Mouse (Mus musculus) forelimb bud, embryonic 11.5 days (tissue): ENCODE results near the gene Adcy6.
"Not testable (repeated sequence)": the region's sequence is repeated elsewhere in the genome, so short reads cannot be mapped to it uniquely, and the experiment has no call there.

Experiments
- DNase-seq: peaks from one replicate; pipeline ENCODE4 v3.0.0-alpha.2; 2012; ENCODE audit warnings: low read depth, low spot score

Gene Adcy6

DNA sequence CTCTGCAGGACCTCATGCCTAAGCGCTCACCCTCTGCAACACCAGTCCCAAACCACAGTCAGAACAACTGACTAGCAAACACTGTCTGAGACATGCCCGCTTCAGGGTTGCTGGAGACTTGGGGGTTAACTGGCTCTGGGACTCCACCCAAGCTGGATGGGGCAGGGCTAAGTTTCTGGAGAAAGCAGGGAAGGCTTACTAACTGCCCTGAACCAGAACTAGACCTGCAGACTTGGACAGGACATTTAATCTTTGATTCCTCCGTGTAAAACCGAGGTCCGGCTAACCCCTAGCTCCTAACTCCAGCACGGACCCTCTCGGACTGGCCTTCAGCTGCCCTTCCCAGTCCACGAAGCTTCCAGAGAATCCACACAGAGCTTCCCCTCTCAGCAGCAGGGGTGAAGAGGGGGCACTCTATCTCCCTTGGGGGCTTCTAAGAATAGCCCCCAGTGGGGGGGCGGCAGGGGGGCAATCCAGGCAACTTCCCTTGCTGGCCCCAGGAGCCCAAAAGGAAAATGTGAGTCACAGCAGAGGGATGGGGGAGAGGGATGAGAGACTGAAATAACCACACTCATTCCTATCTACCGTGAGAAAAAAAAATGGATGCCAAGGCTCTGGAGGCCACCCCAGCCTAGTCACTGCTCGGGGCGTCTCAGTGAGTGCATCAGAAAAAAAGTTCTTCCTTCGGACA is 7.5 kb downstream of the Adcy6 start:
- DNase-seq, result no peak

DNA sequence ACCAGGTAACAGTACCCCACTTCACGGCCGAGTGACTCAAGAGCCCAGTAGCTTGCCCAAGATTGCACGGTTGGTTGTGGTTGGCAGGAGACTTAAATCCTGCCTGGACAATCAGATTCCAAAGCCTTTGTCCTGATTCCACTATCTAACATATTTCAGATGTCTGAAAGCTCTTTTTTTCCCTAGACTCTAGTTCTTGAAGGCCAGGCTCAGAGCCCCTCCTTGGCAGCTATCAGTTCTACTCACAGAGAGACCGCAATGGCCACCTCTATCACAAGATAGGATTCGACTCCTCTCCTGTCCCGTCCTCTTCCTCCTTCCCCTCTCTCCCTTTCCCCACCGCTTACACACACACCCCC is 8.1 kb downstream of the Adcy6 start:
- no peak for DNase-seq

DNA sequence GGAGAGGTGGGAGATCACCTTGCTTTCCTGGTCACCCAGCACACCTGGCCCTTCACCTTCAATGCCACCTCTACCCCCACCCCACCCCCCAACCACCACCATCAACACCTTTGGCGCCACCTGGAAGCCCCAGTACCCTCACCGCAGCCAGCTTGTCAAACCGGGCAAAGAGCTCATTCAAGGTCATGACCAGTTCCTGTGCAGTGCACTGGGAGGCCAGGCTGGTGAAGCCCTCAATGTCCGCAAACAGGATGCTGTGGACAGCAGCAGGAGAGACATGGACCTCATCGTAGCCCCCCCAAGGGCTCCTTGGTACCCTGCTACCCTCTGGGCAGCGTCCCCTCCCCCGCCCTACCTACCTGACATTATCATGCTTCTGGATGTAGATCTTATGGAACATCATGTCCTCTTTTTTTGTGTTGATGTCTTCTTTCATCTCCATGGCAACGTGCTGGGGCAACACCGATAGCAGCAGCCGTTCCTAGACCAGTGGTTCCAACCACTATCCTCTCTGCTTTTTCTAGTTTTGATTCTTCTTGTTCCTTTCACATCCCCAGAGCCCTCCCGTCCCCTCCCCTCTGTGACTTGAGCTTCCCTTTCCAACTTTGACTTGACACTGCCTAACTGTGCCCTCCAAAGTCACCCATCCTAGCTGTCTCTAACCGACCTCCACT is 9.7 kb downstream of the Adcy6 start:
- no peak for DNase-seq

DNA sequence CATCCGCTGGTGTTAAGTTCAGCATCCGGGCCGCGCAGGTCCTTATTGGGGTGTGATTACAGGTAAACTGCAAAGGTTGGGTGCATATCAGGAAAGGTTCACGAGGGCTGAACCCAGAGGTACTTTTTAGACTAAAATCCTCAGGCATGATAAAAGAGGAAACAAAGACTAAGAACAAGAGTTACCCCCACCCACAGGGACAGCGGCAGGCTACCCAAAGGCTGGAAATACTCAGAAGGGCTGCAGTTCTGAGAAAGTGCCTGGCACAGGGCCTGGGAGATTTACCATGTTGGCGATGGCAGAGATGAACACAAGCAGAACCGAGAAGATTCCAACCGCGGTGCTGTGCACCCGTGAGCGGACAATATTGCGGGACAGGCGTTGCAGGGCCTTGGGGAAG is 13.3 kb downstream of the Adcy6 start:
- no peak for DNase-seq

DNA sequence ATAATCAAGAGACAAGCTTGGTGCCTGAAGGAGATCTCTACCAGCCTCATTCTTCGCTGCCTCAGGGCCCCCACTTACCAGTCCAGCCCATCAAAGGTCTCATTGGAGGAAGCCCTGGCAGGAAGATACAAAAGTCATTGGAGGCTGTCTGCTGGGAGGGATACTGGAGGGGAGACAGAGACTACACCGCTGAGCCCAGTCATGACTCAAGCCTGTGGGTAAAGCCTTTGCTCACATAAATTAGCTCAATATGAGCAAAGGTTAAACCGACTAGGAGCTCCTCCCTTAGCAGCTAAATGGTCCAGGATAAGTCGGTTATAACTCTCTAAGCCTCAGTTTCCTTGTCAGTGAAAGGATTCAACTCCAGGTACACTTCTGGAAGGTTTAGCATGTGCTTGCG is 14.8 kb downstream of the Adcy6 start:
- DNase-seq, result no peak

DNA sequence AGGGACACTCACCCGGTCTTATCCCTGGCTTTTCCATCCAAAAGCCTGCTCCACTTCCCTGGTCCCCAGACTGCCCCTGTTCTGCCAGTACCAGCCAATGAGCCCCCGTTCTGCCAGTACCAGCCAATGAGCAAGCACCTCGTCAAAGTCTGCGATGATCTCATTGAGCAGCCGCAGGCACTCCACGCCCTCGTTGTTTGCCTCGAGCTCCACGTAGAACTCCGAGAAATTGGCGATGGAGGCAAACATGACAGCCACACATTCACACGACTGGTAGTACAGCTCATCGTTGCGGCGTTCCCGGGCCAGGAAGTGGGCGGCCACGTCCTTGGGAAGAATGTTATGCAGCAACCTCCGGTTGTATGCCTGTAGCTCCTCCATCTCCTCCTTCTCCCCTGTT is 15.7 kb downstream of the Adcy6 start:
- no peak for DNase-seq

DNA sequence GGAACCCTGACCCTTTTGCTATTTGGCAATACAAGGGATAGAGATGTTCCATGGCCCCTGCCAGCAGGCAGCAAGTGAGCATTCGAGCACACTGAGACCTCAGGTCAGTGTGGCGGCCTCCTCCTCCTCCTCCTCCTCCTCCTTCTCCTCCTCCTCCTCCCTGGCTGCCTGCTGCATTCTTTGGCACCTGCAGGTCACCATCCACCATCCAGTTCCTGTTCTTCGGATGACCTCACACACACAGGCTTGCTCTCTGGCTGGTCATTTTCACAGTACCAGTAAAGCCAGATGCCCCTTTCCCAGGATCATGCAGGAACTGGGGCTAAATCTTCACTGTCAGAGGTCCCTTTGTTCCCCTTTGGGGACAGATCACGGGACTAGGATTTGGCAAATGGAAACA is 18.5 kb downstream of the Adcy6 start:
- DNase-seq, result no peak

DNA sequence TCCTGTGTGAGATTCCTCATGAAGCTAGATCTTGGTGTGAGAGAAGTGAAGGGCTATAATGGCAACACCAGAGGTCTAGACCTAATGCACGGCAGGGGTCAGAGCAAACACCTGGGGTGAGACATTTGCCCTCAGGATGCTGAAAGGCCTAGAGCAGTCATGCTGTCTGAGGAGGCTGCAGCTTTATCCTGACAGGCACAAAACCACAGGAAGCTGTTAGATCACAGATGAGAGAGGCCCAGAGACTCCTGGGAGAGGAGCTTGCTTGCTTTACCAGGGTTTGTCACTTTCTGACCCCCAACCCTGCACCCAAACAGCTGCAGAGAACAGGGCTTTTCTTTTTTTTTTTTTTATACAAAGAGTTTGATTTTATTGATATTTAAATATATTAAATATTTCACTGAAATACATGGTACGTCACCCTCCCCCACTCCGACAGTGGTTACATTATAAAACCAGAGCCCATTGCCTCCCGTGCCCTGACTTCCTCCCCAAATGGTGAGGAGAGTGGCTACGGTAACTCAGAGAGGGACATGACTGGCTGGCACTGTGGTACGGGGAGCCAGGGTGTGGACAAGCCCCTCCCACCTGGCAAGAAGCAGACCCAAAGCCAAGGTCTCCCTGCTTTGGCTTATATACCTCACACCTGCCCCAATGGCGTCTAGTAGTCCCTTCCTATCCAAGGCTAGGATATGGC is 20.1 kb downstream of the Adcy6 start:
- no peak for DNase-seq

DNA sequence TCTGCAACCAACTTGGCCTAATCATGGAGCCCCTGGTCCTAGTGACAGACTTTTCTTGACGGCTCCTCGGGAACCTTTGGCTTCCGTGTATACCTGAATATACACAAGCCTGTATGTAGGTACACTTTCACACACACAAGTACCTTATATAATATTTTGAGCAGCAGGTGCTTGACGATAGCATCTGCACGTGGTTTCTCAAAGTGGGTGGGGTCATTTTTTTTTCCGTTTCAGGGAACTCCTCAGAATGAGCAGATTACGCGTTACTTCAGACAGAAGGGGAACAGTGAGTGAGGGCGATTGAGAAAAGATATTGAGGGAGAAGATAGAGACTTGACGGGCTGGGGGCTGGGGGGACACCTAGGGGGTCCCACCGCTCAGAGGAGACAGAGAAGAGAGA is 22.1 kb downstream of the Adcy6 start:
- no peak for DNase-seq

DNA sequence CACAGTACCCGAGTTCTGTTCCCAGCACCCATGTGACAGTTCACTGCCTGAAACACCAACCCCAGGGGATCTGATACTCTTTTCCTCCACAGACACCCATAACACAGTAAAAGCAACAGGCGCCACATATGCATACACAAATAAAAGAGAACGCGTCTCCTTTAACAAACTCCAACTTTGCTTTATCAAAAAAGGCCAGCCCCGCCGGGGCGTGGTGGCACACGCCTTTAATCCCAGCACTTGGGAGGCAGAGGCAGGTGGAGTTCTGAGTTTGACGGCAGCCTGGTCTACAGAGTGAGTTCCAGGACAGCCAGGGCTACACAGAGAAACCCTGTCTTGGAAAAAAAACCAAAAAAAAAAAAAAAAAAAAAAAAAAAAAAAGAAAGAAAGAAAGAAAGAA is 23.7 kb downstream of the Adcy6 start:
- DNase-seq, result not testable (repeated sequence)

DNA sequence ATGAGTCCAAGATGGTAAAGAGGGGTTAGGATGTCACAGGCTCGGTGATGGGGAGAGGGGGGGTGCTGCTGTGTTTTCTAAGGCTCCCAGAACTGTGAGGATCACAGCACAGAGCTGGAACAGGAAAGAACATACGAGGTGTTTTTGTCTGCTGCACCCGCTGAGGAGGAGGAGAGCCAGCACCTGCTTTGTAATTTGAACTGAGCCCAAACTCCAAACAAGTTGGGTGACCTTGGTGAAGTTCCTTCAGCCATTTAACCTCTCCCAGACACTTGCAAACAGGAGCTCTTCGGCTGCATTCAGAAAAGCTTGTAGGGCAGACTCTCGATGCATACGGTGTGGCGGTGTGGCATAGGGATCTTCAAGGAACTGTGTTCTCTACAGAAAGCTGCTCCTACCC is 24.5 kb downstream of the Adcy6 start:
- no peak for DNase-seq

DNA sequence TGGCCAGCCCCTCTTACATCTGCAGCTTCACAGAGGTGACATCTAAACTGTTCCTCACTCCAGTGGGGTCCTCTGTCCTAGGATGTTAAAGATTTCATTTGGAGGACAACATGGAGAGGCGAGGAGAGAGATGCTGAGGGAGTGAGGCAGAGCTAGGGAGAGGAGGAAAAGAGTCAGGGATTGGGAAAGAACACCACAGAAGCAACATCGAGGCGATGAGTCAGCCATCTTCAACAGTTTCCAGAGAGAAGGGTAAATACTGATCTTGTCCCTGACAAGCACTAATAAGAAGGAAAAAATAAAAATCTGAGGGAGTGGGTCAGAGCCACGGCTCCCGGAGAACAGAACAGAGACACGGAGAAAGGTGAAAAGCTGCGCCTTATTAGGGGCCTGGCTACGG is 26.9 kb downstream of the Adcy6 start:
- DNase-seq, result no peak

DNA sequence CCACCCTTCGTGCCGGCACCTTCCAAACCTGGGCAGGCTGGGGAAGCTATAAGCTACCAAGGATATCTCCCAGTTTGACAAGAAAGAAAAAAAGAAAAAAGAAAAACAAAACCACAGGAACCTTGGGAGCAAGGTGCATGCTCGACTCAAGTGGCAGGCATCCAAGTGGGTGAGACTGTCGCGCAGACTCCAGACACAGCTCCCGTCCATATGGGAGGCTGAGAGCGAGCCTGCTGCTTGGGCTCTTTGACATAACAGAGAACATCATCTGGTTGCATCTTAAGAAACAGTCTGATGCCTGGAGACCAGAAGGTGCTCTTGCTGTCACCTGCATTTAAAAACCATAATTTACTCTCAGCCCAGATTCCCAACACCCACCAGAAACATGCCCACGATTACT is 27.5 kb downstream of the Adcy6 start:
- DNase-seq, result no peak

DNA sequence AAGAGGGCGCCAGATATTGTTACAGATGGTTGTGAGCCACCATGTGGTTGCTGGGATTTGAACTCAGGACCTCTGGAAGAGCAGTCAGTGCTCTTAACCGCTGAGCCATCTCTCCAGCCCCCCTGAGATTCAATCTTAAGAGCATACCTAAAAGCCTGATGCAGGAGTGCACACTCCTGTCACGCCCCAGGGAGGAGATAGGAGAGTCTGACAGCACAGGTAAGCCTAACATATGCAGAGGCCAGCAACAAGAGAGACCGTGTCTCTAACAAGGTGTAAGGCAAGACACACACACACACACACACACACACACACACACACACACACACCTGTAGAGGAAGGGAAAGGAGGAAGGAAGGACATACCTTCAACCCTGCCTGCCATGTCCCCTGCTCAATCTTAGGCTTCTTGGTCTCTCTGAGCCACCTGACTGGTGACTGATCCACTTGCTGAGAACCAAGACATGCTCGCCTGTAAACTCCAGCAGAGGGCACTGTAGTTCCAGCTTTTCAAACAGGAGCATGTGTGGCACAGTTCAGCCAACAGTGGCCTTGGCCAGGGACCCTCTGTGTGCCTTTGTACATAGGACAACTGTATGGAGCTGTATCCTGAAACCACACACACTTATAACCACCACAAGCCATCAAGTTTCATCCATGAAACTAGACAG is 29.9 kb downstream of the Adcy6 start:
- peak; percentile 88 for DNase-seq

DNA sequence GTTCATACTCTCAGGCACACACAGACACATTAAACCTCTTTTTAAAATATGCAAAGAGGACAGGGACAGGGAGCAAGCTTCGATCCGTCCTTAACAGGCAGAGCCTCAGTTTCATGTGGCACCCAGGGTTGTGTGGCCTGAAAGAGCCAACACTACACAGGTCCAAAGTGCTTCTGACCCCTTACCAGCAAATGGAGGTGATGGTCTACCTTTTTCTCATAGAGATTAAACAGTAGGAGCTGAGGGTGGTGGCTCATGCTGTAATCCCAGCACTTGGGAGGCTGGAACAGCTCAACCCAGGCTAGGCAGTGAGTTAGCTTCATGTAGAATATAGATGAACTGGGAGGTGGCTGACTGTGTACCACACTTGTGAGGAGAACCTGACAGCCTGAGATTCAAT is 30.6 kb downstream of the Adcy6 start:
- DNase-seq, result no peak

DNA sequence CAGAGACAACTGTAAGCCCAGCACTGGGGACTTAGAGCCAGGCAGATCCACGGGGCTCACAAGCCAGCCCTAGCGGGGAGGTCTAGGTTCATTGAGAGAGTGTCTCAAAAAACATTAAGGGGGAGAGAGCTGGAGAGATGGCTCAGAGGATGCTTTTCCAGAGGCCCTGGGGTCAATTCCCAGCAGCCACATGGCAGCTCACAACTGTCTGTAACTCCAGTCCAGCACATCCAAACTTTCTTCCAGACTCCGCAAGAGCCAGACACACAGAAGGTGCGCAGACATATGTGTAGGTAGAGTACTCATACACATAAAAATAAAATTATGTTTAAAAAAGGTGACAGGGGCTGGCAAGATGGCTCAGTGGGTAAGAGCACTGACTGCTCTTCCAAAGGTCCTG is 36.6 kb downstream of the Adcy6 start:
- DNase-seq, result no peak

DNA sequence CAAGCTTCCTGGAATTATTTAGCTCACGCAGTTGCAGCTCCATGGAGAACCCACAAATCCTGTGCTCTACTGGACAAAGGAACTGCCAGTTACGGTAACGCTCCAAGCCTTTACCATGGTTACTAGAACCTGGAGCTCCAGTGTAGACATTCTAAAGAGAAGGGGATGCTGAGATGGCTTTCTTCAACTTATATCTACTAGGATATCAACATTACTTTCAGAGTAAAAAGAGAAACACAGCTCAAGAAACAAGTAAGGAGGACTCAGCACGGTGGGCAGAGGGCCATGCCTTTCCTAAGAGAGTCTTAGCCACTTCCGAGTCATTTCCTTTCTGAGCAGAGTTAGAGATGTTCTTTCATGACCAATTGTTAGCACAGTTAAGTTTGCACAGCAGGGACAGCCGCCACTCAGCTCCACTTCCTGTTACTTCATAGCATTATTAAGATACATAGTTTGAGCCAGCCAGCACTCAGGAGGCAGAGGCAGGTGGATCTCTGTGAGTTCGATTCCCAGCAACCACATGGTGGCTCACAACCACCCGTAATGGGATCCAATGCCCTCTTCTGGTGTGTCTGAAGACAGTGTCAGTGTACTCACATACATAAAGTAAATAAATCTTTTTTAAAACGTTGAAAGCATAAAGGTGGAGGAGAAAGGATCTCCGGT is 38.9 kb downstream of the Adcy6 start, which contains the start of the genes Ccnt1 and 4930415O20Rik:
Gene Ccnt1 (minus strand): TSS at position 51 of the 666 bp plus-strand sequence.
Gene 4930415O20Rik (plus strand): TSS at position 132 of the 666 bp plus-strand sequence.
- DNase-seq, result no peak

DNA sequence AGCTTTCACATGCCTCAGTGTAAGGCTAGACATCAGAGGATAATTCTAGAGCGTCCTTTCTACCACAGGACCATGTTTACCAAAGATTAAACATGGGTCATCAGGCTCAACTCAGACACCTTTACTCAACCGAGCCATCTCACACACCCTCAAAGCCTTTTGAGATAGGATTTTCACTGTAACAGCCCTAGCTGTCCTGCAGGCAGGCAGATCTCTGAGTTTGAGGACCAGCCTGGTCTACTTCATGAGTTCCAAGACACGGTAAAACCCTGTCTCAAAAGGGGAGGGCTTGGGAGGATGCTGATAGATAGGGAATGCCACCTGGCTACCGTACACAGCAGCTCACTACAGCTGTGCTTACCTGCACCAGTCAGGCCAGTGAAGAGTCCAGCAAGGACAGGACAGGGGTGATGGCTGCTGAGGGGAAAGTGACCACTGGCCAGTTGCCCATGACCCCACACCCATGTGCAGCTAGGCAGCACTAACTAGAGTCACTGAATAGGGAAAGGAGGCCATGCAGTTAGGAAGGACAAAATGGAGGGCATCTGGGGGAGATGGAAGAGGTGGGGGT is 40.0 kb downstream of the Adcy6 start:
- DNase-seq, result no peak

DNA sequence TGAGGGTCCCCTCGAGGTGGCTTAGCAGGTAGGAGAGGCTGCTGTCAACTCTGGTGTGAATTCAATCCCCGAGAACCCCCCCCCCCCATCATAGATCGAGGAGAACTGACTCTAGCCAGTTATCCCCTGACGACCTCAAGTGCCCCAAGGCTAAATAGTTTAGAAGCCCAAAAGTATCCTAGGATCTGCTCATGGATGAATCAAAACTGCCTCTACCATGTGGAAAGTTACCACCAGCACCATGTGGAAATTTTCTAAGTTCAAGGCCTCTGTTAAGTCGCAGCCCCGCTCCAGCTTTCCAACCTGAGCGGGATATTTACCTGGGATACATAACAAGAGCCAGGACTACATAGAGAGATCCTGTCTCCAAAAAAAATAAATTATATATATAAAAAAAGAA is 40.7 kb downstream of the Adcy6 start:
- DNase-seq, result no peak

DNA sequence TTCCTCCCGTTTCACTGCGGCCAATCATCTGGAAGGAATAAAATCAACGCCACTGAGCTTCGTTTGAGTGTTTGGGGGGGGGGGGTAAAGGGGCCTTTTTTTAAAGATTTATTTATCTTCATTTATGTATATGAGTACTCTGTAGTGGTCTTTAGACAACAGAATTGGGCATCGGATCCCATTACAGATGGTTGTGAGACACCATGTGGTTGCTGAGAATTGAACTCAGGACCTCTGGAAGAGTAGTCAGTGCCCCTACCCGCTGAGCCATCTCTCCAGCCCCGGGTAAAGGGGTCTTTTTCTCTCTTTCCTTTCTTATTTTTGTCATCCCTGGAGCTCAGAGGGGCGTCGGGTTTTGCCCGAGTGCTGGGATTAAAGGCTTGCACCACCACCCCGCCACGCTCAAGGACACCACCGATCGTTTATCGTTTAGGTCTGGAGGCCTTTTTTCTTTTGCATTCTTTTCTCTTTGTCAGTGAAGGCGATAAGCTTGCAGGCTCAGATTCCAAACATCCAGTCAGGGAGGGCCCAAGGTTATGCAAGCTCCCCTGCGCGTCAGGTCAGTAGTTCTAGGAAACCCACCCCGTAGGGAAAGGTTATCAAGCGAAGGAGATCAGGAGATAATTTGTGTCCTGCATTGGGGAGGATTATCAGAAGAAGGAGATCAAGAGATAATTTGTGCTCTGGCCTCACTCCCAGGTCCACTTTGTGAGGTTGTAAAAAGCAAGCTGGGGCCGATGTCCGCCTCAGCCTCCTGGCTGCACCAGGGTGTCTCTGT is 41.4 kb downstream of the Adcy6 start:
- no peak for DNase-seq
